Mouse (Mus musculus) stomach, embryonic 15.5 days (tissue): ENCODE measurements at regions not wholly inside any gene's neighbourhood (a gene's known extent, or its start where the extent isn't known, plus 50 kb on each side); places are given as distances from the start of the nearest gene placed in this dataset.

Experiments
- ATAC-seq: fragments of 200-750 bp; cut with Nextera tagmentation; 2 replicates; pipeline ENCODE4 v1.8.0; 2017; ENCODE audit warnings: low read depth, moderate number of reproducible peaks, moderate TSS enrichment; ENCODE audit not compliant: insufficient read depth, low FRiP score
- H3K27ac ChIP-seq: fragments of 300-500 bp; sonication (generic); 2 replicates; pipeline ENCODE4 v1.5.1; 2015; ENCODE audit warnings: mild to moderate bottlenecking, inconsistent platforms
- H3K27me3 ChIP-seq: fragments of 300-500 bp; sonication (generic); replicated peaks from 2 replicates; pipeline ENCODE4 v1.6.1; 2015; ENCODE audit warnings: inconsistent platforms
- H3K36me3 ChIP-seq: fragments of 300-500 bp; sonication (generic); 2 replicates; pipeline ENCODE4 v1.6.1; 2015; ENCODE audit warnings: inconsistent platforms
- H3K4me1 ChIP-seq: fragments of 300-500 bp; sonication (generic); 2 replicates; pipeline ENCODE4 v1.6.1; 2015; ENCODE audit warnings: inconsistent platforms
- H3K4me2 ChIP-seq: fragments of 300-500 bp; sonication (generic); 2 replicates; pipeline ENCODE4 v1.6.1; 2015; ENCODE audit warnings: mild to moderate bottlenecking, inconsistent platforms
- H3K4me3 ChIP-seq: fragments of 300-500 bp; sonication (generic); replicated peaks from 2 replicates; pipeline ENCODE4 v1.5.1; 2015; ENCODE audit warnings: inconsistent platforms
- H3K9ac ChIP-seq: fragments of 300-500 bp; sonication (generic); 2 replicates; pipeline ENCODE4 v1.6.1; 2015; ENCODE audit warnings: inconsistent platforms
- H3K9me3 ChIP-seq: fragments of 300-500 bp; sonication (generic); 2 replicates; pipeline ENCODE4 v1.6.1; 2016; ENCODE audit warnings: inconsistent platforms
- WGBS: fragments of 180-500 bp; shearing (Covaris S2); methylation state at CpG from one replicate; pipeline ENCODE4 v1.1.7; 2015; 5-methylcytosine and 5-hydroxymethylcytosine counted together

DNA sequence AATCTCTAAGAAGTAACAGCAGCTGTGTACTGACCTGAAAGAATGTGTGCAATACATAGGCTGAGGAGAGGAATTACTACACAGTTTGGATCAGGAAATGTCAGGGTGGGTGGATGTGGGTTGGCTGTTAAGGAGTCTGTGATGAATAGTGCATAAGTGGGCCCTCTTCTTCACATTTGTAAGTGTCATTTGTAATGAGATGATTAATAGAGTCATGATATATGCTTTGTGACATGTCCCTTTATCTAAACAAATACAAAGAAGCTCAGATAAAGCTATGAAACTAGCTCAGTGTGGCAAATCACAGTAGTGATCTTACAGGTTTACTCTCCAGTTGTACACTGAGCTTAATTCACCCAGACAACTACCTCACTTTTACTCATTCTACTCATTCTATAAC lies 867.9 kb downstream of the Kcna4 start:
- no peak overlapping the region for H3K9ac ChIP-seq
- no peaks in the 10 kb centered on the region for H3K27me3 ChIP-seq
- no peaks in the 10 kb centered on the region for H3K36me3 ChIP-seq
- H3K4me2 ChIP-seq = no peak overlapping the region
- no peaks in the 10 kb centered on the region for H3K9me3 ChIP-seq
- no peak for ATAC-seq
- no peak overlapping the region for H3K27ac ChIP-seq
- no peak overlapping the region for H3K4me3 ChIP-seq
- H3K4me1 ChIP-seq = no peaks in the 10 kb centered on the region

DNA sequence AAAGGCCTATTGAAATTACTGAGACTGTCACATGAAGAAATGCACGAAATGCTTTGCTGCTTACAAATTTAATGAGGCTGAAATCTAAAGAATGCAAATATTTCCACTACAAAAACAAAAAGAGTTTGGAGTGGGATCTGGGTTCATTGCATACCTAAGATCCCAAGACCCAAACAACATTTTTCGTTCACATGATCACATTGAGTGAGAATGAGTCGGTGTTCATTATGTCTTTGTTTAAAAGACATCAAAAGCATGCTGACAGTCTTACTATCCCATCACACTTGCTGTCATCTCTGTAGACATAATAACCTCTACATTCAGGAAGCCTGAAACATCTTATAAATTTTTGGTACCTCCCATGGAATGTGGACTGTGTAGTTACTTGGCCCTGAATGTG lies 870.4 kb downstream of the Kcna4 start:
- H3K27me3 ChIP-seq = no peaks in the 10 kb centered on the region
- no peaks in the 10 kb centered on the region for H3K9me3 ChIP-seq
- 65% methylated on average over 3 of the region's 3 CpGs for WGBS
- no peak overlapping the region for H3K9ac ChIP-seq
- no peaks in the 10 kb centered on the region for H3K36me3 ChIP-seq
- no peak for ATAC-seq
- no peaks in the 10 kb centered on the region for H3K4me1 ChIP-seq
- H3K4me3 ChIP-seq = no peak overlapping the region
- H3K27ac ChIP-seq = no peak overlapping the region
- no peak overlapping the region for H3K4me2 ChIP-seq

- Histone ChIP-seq H3K9me3 (no peaks in the 10 kb centered on the region), H3K27ac (no peak overlapping the region), H3K4me1 (no peaks in the 10 kb centered on the region), H3K27me3 (no peaks in the 10 kb centered on the region), H3K9ac (no peak overlapping the region), H3K36me3 (no peaks in the 10 kb centered on the region), H3K4me2 (no peak overlapping the region), H3K4me3 (no peak overlapping the region)
- 71% methylated on average over 1 of the region's 1 CpGs for WGBS
- no peak for ATAC-seq
Observed at GRCm38 (mm10) chr2:108165085-108165484, 874.6 kb downstream of the Kcna4 start.
